Mouse (Mus musculus): ENCODE measurements around the gene Rhbdd1.

Gene Rhbdd1

DNA sequence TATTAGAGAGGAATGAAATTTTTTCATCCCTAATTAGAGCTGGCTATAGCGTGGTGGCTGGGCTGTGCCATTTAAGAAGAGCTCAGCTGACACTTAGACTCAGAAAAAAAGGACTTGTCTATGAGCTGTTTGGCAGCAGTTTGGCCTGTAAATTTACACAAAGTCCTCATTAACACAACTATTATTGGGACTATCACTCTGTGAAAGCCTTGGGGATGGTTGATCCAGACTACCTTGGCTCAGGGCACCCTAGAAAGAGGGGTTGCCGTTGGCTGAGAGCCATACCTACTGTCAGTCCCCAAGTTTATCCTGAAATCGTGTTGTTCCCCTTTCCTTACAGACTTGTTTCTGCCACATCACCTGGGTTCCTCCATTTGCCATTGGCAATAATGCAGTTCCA, 91.5 kb downstream of the Rhbdd1 start:
- in situ Hi-C loops (cut with MboI; ENCODE audit: low pct_unique_long_range_greater_than_20kb in 1 of 2, low sequenced_read_pairs in 2 of 2, unreplicated experiment in 1 of 2) = no loop called here

DNA sequence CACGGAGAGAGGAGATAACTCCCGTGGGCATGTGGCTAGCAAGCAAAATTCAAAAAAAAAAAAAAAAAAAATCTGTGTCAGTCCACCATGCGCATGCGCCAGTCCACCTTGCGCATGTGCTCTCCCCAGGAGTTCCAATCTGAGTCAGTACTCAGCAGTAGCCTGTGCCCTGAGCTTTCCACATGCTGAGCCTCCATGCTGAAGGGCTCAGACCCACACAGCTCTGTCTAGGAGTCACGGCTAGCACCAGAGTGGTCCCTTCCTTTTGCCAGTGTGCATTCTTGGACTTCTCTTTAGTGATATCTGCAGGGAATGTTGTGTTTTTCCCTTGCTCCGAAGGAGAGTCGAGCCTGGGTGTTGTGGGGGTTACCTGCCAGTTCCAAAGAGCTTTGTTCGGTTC, 93.0 kb downstream of the Rhbdd1 start:
- in situ Hi-C loops (cut with MboI; ENCODE audit: low pct_unique_long_range_greater_than_20kb in 1 of 2, low sequenced_read_pairs in 2 of 2, unreplicated experiment in 1 of 2) = no loop called here

DNA sequence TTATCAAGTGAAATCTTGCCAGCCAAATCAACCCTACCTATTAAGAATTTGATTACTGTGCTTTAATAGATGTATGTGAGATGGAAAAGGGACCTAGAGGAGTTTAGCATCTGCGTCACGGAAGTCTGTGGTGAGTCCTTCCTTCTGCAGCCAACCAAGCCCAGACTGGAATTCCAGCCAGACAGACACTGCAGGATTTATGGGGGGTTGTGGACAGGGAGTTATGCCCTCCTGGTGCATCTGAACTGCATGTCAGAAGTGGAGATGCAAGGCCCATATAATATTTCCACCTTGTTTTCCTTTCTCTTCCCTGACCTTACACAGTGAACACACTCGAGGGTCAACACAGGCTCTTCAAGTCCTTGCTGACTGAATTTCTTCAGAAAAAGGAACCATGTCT, 94.3 kb downstream of the Rhbdd1 start:
- in situ Hi-C loops (cut with MboI; ENCODE audit: low pct_unique_long_range_greater_than_20kb in 1 of 2, low sequenced_read_pairs in 2 of 2, unreplicated experiment in 1 of 2) = no loop called here

DNA sequence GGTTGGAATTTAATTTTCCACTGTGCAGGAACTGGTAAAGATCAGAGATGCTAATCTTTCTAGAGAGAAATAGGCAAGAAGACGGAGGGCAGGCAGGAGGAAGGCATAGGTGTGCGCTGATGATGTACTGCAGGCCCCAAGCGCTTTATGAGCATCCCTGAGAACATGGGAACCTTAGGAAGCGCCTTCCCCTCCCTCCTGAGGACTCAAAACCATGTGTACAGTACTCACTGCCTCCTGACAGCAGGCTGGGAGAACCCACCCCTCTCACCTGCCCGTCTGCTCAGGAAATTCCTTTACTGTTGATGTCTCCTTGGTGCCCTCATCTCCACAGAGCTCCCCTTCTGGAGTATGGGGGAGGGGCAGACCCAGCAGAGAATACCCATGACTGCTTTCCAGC, 95.3 kb downstream of the Rhbdd1 start:
- in situ Hi-C loops (cut with MboI; ENCODE audit: low pct_unique_long_range_greater_than_20kb in 1 of 2, low sequenced_read_pairs in 2 of 2, unreplicated experiment in 1 of 2) = no loop called here

DNA sequence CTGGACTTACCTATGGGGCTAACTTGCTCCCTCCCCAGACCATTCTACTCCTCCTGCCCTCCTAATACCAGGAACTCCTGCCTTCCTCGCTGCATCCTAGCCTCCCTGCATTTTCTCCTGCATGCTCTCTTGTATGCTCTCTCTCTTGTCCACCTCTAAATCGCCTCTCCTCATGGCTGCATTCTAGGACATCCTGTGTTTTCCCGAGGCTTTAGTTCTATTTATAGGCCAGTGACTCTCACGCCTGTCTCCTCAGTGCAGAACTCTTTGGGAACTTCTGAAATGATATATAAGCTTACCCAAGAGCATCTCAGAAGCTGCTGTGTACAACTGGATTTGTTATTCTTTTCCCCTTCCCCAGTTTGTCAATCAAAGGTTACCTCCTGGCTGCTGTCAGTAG, 95.8 kb downstream of the Rhbdd1 start:
- in situ Hi-C loops (cut with MboI; ENCODE audit: low pct_unique_long_range_greater_than_20kb in 1 of 2, low sequenced_read_pairs in 2 of 2, unreplicated experiment in 1 of 2) = no loop called here

DNA sequence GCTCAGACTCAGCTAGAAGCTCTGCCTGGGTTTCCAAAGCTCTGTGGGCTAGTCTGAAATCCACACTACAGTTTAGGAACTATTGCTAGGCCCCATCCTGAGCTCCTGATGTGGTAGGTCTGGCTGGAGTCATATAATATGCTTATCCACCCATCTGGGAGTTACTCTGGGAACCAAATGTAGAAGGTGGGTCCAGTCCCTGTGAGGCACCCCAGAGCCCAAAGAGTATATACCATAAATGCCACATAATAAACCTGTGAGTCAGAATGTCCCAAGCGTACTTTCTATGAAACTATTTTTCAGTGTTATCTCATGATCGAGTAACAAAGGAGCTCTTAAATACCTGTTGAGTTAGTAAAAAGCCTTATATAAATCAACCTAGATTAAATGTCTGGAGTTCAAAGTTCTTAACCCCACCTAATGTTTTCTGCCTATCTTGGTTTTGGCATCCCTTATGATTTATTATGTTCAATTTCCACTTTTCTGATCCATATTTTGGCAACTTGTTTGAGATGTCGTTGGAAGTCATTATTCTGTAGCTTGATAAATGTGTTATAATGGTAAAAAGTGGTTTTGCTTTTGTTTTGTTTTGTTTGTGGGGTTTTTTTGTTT, 98.3 kb downstream of the Rhbdd1 start:
- in situ Hi-C loops (cut with MboI; ENCODE audit: low pct_unique_long_range_greater_than_20kb in 1 of 2, low sequenced_read_pairs in 2 of 2, unreplicated experiment in 1 of 2) = no loop called here

DNA sequence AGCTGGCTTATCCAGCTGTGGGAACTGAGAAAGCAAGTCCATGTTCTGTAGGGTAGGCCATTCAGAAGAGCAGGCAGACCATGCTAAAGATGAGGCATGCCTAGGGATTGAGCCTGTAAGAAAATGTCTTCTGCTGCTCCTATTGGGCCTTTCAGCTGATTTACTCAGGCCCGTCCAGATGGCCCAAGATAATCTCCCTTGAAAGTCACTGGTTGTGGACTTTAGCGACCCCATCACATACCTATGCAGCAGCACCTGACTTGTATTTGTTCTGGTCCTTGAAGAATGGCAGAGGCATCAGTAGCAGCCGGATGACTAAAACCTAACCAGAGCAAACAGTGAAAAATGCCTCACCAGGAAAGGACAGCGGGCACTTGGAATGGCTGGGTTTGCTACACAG, 99.4 kb downstream of the Rhbdd1 start:
- in situ Hi-C loops (cut with MboI; ENCODE audit: low pct_unique_long_range_greater_than_20kb in 1 of 2, low sequenced_read_pairs in 2 of 2, unreplicated experiment in 1 of 2) = no loop called here

DNA sequence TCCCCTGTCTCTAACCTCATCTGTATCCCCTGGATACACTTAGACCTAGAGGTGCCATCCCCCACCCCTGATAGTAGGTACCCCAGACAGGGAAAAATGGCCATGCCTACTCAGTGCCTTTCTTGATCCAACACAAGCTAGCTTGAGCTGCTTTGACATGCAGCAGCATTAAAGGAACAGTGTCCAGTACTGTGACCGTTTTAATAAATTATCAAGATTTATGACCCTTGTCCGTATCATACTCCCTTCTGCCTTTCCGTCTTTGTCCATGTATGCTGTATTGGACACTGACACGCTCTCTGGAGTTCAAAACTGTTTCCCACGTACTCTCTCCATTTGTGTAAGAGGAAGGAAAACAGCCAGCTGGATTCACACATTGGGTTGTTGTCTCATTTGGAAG, 111.5 kb downstream of the Rhbdd1 start:
- in situ Hi-C loops (cut with MboI; ENCODE audit: low pct_unique_long_range_greater_than_20kb in 1 of 2, low sequenced_read_pairs in 2 of 2, unreplicated experiment in 1 of 2) = no loop called here

DNA sequence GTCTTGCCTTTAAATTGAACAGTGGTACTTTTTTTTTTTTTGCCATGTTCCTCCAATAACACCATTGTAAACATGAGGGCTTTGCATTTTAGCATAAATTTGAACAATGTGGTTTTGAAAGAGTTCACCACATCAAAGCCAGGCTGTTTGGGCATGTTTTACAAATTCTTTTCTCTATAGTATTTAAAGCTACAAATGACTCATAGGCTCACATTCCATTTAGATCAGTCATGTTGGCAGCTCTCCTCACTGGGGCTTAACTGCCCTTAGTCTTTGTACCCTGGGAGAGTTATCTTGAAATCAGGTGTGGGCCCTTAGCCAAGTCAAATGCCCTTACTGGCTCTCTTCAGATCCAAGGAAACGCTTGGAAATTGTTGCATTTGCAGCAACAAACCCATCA, 112.8 kb downstream of the Rhbdd1 start:
- in situ Hi-C loops (cut with MboI; ENCODE audit: low pct_unique_long_range_greater_than_20kb in 1 of 2, low sequenced_read_pairs in 2 of 2, unreplicated experiment in 1 of 2) = no loop called here

DNA sequence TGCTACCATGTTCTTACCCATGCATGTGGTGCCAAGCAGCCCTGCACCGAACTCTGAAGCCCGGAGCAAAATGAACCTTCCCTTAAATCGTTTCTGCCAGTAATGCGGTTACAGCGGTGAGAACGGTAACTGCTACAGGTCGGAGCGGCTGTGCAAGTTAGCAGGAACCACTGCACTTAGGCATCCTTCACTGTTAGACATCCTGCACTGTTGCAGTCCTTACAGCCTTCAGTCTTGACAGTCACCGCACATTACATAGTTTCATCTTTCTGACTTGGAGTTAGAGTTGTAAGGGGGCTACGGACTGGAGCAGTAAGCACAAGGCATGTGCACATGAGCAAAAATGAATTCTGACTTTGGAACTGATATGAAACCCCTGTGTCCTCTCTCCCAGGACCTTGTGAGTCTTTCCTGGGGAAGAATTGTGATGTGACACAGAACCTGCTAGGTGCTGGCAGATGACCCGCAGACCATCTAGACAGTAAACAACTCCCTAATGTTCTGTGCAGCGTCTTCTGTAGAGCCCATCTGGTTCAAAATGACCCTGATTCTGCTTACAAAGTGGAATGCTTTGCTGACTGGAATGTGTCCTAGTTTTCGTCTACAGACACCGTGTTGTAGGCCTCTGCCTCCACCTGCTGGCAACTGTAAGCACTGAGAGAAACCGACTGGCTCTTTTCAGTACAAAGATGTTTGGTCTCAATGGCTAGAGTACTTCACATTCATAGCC, 116.8 kb downstream of the Rhbdd1 start:
- in situ Hi-C loops (cut with MboI; ENCODE audit: low pct_unique_long_range_greater_than_20kb in 1 of 2, low sequenced_read_pairs in 2 of 2, unreplicated experiment in 1 of 2) = no loop called here

DNA sequence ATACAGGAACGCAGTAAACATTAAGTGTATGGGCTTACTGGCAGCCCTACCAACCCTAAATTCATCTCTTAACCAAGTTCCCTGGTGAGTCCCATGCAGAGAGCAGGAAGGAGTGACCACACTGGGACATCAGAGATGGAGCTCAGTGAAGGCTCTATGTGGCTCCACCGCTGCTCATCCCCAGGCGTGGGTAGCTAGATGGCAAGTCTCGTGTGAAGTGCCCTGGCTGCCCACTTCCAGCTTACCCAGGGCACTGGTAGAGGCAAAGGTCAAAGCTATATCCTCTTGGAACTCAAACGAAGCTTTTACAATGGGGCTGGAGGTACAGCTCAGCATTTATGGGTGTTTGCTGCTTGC, 117.4 kb downstream of the Rhbdd1 start:
- in situ Hi-C loops (cut with MboI; ENCODE audit: low pct_unique_long_range_greater_than_20kb in 1 of 2, low sequenced_read_pairs in 2 of 2, unreplicated experiment in 1 of 2) = no loop called here

DNA sequence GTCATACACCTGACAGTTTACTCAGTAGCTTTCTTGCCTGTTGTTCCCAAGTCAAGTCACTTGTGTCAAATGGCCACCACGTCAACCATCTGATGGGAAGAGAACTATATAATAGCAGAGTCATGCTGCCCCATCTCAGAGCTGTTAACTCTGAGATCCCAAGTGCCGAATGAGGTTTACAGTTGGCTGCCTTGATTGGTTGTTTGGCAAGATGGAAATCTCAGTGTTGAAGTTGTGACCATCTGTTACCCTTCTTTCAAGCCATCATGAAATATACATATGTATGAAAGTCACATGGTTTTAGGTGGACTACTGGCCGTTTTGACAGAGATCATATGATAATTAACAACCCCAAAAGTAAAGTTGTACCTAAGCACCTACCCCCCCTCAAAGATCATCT, 121.0 kb downstream of the Rhbdd1 start:
- in situ Hi-C loops (cut with MboI; ENCODE audit: low pct_unique_long_range_greater_than_20kb in 1 of 2, low sequenced_read_pairs in 2 of 2, unreplicated experiment in 1 of 2) = no loop called here

DNA sequence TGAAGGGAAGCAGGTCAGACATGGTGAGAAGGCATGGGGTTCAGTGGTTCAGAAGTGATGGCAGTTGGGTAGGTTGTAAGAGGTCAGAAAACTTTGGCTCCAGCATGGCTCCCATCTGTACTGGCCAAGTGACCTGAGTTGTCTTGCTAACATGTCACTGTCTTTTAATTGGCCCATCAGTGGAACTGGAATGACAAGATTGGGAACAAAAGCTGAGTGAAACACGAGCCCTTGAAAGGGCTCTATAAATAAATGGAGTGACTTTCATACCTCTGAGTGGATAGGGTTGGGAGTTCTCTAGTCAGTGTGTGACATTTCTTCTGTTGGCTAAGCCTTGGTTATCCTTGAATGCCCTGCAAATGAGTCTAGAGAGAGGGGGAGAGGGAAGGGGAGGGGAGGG, 123.9 kb downstream of the Rhbdd1 start:
- in situ Hi-C loops (cut with MboI; ENCODE audit: low pct_unique_long_range_greater_than_20kb in 1 of 2, low sequenced_read_pairs in 2 of 2, unreplicated experiment in 1 of 2) = no loop called here

DNA sequence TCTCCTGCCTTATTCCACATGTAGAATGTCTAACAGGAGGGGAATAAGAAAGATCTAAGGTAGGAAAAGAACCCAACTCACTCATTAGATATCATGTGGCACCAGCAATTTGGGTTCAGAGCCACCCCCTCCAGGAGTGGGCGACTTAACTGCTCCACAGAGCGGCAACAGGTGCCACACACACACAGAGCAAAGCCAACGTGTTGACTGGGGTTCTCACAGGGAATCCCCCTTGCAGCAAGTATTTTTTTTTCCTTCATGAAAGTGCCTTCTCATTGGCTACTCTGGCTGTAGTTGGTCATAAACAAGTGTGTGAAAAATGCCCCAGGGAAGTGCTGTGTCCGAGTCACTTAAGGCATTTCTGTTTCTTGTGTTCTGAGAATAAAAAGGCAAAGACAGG, 127.3 kb downstream of the Rhbdd1 start:
- in situ Hi-C loops (cut with MboI; ENCODE audit: low pct_unique_long_range_greater_than_20kb in 1 of 2, low sequenced_read_pairs in 2 of 2, unreplicated experiment in 1 of 2) = no loop called here

DNA sequence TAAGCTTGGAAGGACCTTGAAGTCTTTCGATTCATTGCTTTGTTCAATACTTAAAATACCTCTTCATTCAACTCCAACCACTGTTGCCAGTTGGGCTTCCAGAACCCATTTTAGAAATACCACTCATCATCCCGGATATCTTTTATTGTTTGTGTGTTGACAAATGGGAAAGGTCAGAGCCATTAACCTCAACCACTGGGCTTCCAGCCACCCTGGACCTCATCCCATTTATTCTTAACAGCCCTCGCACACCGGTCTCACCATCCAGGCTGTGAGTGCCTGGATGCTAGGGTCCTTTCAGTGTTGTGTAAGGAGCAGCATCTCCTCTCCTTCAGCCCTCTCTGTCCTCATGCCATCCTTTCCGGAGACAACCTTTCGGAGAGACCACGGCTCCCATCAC, 129.8 kb downstream of the Rhbdd1 start:
- in situ Hi-C loops (cut with MboI; ENCODE audit: low pct_unique_long_range_greater_than_20kb in 1 of 2, low sequenced_read_pairs in 2 of 2, unreplicated experiment in 1 of 2) = no loop called here

DNA sequence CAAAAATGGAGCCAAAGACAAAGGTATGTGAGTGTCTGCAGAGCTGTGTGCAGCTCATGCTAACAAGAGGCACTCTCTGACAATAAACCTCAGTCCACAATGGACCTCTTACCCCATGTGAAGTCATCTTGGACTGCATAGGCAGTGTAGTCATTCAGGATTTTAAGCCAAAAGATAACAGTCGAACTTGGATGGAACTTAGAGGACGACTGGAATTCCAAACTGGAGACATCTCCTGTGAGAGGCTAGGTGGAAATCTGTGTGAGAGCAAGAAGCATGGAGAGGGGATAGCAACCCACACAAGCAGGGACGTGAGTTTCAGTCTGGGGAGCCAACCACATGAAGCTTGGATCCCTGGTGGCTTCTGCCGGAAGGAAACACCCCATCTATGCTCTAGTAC, 133.6 kb downstream of the Rhbdd1 start:
- in situ Hi-C loops (cut with MboI; ENCODE audit: low pct_unique_long_range_greater_than_20kb in 1 of 2, low sequenced_read_pairs in 2 of 2, unreplicated experiment in 1 of 2) = no loop called here

DNA sequence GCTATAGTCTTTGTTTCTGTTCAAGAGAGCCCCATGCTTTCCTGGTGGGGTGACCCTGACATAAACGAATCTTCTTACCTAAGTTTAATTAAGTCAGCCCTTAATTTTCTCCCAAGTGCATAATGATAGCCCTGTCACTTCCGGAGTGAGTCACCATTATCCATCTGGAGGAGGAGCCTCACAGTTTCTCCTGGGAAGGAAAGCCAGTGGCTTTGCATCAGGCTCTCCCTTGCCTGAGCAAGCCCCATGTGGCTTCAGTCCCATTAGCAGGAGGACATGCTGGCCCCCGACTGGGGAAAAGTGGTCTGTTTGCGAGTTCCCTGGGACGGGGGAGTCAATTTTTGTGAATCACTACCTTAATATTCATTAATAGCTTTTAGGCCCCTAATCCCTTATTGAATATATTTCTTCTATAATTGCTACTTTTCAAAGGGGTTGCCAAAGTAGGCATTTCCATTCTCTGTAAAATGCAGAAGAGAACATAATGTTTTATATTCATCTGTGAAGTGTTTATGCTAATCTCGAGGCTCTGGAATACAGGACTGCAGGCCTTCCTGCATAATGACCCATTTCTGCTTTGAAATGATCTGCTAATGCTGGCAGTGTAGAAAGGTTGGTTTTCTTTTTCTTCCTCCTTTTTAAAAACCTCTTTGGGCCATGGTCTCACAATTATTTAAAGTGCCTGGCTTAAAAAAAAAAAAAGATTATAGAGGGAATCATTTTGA, 135.8 kb downstream of the Rhbdd1 start:
- in situ Hi-C loops (cut with MboI; ENCODE audit: low pct_unique_long_range_greater_than_20kb in 1 of 2, low sequenced_read_pairs in 2 of 2, unreplicated experiment in 1 of 2) = no loop called here

DNA sequence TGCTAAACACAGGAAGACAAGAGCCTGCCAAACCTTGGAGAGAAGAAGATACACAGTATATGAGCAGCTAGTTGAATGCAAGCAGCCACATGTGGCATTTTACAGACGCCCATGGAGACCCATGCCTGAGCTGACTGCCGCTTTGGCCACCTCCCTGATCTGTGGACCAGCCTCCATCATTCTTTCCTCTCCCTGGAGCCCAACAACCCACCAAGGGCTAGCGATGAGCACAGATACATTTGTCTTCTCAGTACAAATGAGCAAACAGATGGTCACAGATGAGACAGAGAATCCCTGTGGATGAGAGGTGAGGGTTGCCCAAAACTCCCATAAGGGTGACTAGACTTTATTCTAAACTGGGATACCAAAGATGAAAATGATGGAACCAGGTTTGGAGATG, 137.8 kb downstream of the Rhbdd1 start:
- in situ Hi-C loops (cut with MboI; ENCODE audit: low pct_unique_long_range_greater_than_20kb in 1 of 2, low sequenced_read_pairs in 2 of 2, unreplicated experiment in 1 of 2) = no loop called here

DNA sequence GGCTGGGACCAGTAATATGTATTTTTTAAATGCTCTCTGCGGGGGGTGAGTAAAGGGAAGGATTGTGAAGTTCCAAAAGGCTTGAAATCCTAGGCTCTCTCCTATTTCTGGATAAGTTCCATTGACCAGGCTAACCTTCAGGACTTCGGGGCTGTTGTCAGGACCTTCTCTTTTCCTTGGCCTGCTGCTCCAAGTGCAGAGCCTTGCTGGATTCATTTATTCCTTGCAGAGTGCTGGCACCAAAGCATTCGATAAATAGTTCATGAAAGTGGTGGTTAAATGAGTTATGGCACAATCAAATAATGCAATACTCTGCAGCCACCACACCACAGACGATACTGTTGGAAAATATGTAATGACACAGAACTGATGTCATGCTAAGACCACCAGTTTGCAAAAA, 143.1 kb downstream of the Rhbdd1 start:
- in situ Hi-C loops (cut with MboI; ENCODE audit: low pct_unique_long_range_greater_than_20kb in 1 of 2, low sequenced_read_pairs in 2 of 2, unreplicated experiment in 1 of 2) = no loop called here

DNA sequence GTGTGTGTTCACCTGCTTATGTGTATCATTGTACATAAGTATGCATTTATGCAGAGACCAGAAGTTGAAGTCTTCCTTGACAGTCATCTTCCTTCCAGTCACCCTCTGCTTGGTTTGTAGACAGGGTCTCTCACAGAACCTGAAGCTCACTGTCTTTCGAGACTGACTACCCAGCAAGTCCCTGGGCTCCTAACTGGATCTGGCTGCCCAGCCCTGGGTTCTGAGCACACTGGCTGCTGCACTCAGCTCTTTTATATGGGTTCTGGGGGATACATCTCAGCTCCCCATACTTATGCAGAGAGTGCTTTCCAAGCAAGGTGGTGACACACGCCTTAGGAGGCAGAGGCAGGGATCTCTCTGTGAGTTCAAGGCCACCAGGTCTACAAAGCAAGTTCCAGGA, 143.7 kb downstream of the Rhbdd1 start:
- in situ Hi-C loops (cut with MboI; ENCODE audit: low pct_unique_long_range_greater_than_20kb in 1 of 2, low sequenced_read_pairs in 2 of 2, unreplicated experiment in 1 of 2) = no loop called here
